Mouse (Mus musculus) olfactory bulb, adult 2 months (tissue): ENCODE data around the gene Olfr750.

ENCODE experiments used
- CTCF ChIP-seq: fragments of 200-500 bp; IDR thresholded peaks from 2 replicates; pipeline ENCODE4 v1.5.1; 2012; ENCODE audit warnings: low read depth, mild to moderate bottlenecking, low read length, moderate library complexity; ENCODE audit not compliant: insufficient read depth
- POLR2A ChIP-seq: fragments of 200-500 bp; IDR thresholded peaks from 2 replicates; pipeline ENCODE4 v1.6.1; 2012; ENCODE audit warnings: mild to moderate bottlenecking, low read depth, low read length, moderate library complexity; ENCODE audit not compliant: insufficient read depth

GRCm38 (mm10) chr14:51069617-51070016, 4.6 kb downstream of the Olfr750 start:
- TF ChIP-seq CTCF (no peak), POLR2A (no peak)
